Mouse (Mus musculus): ENCODE measurements at regions not wholly inside any gene's neighbourhood (a gene's known extent, or its start where the extent isn't known, plus 50 kb on each side); places are given as distances from the start of the nearest gene placed in this dataset.

DNA sequence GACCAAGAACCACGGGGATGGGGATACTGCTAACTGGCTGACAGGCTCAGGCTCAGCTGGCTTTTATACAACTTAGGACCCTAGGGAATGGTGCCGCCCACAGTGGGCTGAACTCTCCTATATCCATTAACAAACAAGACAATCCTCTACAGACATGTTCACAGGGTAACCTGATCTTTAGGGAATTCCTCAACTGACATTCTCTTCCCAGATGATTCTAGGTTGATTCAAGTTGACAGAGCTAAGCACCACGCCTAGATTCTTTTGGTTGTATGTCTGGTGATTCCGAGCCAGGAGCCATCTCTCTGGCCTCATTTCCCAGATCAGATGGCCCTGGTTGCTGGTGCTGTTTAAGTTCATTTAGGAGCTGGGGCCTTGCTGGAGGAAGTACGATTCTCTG is 253.9 kb upstream of the Sulf2 start:
- no peak for DNase-seq (ENCODE audit: low read depth in 1 of 2, low spot score in 2 of 2)

GRCm38 (mm10) chr2:166408806-166409205 is 253.3 kb upstream of the Sulf2 start:
- DNase-seq (ENCODE audit: low read depth in 1 of 2, low spot score in 2 of 2), result no peak

DNA sequence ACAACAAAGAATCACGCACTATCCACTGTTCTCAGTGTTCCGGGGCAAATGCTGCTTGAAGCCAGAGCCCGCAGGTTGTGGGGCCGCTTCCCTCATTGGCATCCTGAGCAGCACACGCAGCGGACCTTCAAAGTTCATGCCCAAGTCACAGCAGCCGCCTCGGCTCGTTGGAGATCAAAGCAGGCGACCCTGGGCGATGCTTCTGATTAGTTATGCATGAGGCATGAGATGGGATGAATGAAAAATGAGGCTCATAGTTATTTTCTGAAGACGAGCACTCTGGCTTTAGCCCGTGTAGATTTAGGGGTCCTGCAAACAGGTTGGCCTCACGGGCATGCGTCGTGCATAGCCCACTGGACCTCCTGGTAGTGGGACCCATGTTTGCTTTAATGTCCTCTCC is 252.5 kb upstream of the Sulf2 start:
- DNase-seq (ENCODE audit: low read depth in 1 of 2, low spot score in 2 of 2), result no peak

DNA sequence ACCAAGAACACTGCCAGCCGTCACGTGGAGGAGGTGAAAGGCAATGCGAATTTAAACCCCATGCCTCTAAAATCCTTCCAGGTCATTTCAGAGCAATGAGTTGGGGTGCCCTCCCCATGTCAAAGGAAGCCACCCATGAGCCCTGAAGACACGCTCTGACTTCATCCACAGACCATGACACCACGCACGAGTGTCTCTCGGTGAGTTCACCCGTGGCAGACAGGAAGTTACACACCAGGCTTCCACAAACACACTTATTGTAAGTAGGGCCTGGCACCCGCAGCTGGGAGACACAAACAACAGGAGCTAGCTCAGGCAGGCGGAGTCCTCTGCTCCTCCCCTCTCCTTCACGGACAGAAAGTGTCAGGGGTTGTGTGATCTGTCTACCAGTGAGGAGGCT is 251.4 kb upstream of the Sulf2 start:
- DNase-seq (ENCODE audit: low read depth in 1 of 2, low spot score in 2 of 2), result no peak

- DNase-seq (ENCODE audit: low read depth in 1 of 2, low spot score in 2 of 2), result no peak
Measured at GRCm38 (mm10) chr2:166403319-166403718, 247.9 kb upstream of the Sulf2 start.

DNA sequence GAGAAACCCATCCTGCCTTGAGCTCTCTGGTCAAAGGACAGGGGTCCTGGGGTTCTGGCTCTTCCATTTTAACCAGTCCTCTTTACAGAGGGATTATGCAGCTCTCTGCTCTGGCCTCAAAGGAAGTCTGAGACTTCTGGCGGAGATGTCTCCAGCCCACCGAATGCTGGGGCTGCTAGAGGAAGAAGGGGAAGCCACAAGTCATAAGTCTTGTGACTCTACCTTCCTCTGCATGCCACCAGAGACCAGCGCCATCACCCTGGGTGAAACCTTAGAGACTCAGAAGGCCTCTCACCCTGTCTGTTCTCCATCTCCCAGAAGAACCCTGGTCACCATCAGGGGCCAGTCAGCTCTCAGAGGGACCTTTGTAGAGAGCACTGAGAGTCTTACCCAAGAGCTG is 246.4 kb upstream of the Sulf2 start:
- DNase-seq (ENCODE audit: low read depth in 1 of 2, low spot score in 2 of 2), result no peak

DNA sequence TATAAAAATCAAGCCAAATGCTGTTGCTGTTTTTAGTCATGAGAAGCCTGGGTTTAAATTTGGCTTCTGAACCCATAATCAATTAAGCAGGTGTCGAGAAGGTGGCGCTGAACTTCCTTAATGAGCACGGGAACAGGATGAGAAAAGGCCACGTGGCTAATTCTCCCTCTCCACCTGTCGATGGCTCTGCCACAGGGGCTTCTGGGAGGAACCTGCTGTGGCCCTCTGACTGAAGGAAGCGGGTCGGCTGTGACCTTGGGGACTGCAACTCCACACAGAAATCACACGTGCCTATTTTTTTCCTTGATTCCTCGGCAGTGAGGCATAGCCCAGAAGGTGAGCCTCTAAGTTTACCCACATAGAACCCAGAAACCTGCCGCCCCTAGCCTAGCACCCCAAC is 244.8 kb upstream of the Sulf2 start:
- DNase-seq (ENCODE audit: low read depth in 1 of 2, low spot score in 2 of 2), result no peak

DNA sequence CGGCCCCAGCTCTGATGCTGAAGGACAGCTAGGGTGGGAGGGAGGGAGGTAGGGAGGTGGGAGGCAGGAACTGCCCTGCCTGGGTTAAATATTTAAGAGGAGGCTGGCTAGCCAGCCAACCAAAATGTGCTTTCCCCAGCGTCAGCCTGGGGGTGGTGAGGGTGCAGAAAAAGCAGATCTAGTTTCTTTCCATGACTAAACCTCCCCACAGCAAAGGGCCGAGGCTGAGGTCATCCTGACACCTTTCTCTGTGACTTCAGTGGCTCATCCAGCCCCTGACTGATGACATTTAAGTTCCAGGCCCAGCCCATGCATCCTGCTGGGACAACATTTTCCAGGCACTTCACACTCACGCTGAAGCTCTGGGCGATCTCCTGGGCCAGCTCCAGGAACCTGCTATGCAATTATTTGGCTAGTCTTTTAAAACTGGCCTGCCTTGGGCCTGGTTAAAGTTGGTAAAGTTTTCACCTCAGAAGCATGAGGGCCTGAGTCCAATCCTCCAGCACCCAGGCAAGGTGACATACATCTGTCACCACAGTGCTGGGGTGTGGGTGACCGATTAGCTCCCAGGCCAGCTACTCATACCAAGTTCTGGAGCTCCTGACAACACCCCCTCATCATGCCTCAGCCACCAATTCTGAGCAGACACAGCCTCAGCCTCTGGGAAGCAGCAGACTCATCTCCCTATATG is 243.8 kb upstream of the Sulf2 start:
- no peak for DNase-seq (ENCODE audit: low read depth in 1 of 2, low spot score in 2 of 2)

- no peak for DNase-seq (ENCODE audit: low read depth in 1 of 2, low spot score in 2 of 2)
Measured at GRCm38 (mm10) chr2:166398774-166399139, 243.3 kb upstream of the Sulf2 start.

DNA sequence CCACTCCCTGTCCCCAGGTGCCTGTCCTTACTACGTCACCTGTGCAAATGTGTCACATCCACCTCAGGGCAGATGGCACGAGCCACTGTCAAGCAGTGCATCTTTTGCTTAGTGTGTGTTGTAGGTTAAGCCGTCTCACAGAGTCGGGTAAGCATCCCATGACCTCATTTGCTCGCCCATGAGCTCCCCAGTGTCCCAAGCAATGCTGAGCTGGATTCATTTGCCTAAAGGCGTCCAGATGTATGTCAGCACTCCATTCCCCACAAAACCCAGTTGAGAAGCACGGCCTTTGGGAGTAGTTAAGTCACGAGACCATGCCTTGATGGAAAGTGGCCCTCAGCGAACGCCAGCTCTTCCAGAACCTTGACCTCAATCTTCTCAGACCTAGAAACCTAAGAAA is 242.7 kb upstream of the Sulf2 start:
- no peak for DNase-seq (ENCODE audit: low read depth in 1 of 2, low spot score in 2 of 2)

DNA sequence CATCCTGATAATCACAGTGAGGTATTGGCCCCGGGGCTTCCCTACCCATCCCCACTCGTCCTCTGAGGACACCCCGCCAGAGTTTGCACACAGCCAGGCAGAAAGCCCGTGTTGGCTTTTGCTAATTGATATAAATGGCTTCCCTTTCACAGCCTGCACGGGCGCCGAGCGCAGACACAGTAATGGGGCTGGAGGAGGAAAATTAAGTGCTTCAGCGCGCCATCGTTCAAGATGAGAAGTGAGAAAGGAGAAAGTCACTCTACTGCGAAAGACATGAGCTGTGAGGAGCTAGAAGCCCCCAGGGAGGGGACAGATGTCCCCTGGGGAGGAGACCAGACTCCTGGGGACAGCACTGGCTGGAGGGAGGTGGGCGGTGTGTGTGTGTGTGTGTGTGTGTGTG is 239.2 kb upstream of the Sulf2 start:
- DNase-seq (ENCODE audit: low read depth in 1 of 2, low spot score in 2 of 2), result no peak

DNA sequence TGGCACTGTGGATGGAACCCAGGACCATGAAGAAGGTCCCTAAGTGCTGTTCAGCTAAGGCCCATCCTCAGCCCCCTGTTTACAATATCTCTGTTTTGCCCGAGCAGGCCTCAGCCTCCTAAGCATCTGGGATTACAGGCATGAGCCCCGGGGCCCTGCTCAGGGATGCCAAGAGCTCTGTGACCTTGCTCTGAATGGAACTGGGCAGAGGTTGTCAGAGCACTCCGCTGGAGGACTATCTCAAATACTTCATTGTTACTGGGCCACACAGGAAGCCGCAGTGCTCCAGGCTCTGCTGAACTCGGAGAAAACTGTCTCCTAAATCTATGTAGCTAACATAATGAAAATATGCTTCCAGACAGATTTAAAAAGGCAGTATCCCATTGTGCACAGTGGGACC is 235.7 kb upstream of the Sulf2 start:
- DNase-seq (ENCODE audit: low read depth in 1 of 2, low spot score in 2 of 2), result no peak

- no peak for DNase-seq (ENCODE audit: low read depth in 1 of 2, low spot score in 2 of 2)
Measured at GRCm38 (mm10) chr2:166388050-166388449, 232.6 kb upstream of the Sulf2 start.

DNA sequence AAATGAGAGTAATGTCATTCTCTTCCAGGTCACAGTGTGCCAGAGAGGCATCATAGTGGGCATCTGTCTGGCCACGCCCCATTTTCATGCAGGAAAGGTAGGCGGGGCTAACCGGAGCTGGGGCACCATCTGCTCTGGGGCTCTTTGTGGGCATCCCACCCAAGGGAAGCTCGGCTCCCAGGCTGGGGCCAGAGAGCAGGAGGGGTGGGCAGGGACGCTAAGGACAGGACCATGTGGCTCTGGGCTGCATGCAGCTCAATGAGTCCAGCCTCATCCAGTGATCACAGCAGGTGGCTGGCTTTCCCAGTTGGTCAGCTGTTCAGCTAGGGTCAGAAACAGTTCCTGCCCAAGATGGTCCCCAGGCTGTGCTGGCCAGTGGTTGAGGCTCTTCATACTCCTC is 231.4 kb upstream of the Sulf2 start:
- DNase-seq (ENCODE audit: low read depth in 1 of 2, low spot score in 2 of 2), result no peak

GRCm38 (mm10) chr2:166384583-166384982 is 229.1 kb upstream of the Sulf2 start:
- no peak for DNase-seq (ENCODE audit: low read depth in 1 of 2, low spot score in 2 of 2)

DNA sequence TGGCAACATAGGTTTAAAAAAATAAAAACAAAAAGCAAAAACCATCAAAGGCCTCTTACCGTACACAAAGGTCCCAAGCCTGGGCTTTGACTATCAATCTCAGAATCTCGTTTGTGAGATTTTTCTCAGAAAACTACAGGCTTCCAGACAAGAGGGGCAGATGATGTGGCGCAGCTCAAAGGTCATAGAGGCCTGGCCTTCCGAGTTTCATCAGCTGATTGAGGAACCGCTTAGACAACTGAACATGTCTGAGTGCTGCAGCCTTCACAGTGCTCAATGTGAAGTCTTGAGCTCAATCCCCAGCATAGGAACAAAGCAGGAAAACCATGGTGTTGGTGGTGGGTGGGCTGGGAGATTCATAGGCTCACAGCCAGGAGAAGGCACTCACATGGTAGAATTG is 227.9 kb upstream of the Sulf2 start:
- DNase-seq (ENCODE audit: low read depth in 1 of 2, low spot score in 2 of 2), result no peak

- no peak for DNase-seq (ENCODE audit: low read depth in 1 of 2, low spot score in 2 of 2)
Measured at GRCm38 (mm10) chr2:166382180-166382579, 226.7 kb upstream of the Sulf2 start.

GRCm38 (mm10) chr2:166380854-166381253 is 225.4 kb upstream of the Sulf2 start:
- DNase-seq (ENCODE audit: low read depth in 1 of 2, low spot score in 2 of 2), result no peak

DNA sequence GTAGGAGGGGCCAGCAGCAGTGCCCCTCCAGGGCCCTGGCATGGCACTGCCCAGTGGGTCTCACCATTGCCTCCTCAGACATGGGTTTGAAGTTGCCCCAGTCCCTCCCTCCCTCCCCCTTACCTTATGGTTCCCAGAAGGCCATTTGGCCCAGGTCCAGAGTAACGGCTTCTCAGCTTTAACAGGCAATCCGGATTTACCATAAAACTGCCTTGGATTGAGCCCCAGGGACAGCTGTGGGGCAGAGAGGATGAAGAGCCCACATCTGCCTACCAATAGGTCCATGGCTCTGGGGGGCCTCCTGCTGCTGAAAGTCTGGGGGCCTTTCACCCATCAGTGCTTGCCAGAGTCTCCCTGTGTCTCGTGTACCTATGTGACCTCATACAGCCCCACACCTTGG is 222.9 kb upstream of the Sulf2 start:
- DNase-seq (ENCODE audit: low read depth in 1 of 2, low spot score in 2 of 2), result no peak

DNA sequence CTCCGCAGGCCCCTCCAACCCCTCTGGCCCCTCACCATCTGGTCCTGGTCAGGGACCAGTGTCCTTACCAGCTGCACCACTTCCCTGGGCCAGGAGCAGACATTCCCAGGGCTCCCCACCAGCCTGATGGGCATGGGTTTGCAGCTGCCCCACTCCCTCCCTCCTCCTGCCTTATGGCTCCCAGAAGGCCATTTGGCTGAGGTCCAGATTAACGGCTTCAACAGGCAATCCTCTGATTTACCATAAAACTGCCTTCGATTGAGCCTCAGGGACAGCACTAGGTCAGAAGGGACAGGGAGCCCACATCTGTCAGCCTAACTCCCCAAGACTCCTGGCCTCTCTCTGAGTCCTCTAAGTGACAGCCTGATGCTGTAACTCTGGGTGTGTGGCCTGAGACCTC is 221.9 kb upstream of the Sulf2 start:
- no peak for DNase-seq (ENCODE audit: low read depth in 1 of 2, low spot score in 2 of 2)

DNA sequence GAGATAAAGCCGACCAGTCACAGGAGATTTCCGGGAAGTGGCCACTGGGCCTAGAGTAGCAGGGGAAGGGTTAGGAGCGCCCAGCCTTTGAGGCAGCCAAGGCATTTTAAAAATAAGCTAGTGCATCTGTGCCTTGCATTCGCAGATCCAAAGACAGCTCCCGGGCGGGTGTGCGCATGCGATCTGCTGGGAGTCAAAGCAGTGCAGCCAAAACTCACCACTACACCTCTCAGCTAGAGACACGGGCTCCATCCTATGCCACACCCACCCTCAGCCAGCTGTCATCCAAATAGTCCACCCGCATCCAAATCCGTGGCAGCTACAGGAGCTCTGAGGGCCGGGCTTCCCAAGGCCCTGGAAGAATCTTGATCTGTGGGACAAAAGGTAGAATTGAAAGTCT is 220.2 kb upstream of the Sulf2 start:
- no peak for DNase-seq (ENCODE audit: low read depth in 1 of 2, low spot score in 2 of 2)

GRCm38 (mm10) chr2:166370776-166371175 is 215.3 kb upstream of the Sulf2 start:
- DNase-seq (ENCODE audit: low read depth in 1 of 2, low spot score in 2 of 2), result no peak

DNA sequence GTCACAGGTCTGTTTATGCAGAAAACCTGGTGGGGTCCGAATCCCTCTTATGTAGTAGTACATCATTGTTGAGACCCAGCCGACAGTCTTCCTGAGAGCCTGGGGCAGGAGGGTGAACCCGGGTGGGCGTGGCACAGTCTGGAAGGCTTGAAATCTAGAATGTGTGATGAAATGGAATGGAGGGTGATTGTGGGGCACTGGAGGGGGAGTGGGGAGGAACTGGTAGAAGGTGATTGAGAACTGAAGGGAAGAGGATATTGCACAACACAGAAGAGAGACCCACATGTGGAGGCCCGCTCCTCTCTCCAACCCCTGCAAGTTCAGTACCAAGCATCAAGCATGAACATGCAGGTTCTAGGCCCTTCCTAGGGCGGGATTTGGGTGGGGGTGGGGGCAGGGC is 206.2 kb upstream of the Sulf2 start:
- DNase-seq (ENCODE audit: low read depth in 1 of 2, low spot score in 2 of 2), result no peak

DNA sequence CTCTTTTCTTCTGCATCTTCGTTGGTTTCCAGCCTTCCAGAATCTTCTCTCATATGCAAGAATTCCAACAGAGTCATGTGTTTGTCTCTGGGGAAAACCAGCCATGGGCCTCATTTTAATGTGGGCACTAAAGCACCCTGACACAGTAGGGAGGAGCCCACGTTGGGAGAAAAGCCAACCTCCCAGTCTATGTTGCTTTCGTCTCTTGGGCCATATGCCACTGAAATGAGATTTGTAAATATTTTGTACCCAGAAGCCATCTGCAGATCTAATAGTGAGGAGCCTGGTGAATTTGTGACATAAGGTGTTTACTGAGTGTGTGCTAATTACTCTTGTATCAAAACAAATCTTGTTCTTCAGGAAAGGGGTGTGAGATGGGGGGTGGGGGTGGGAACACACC is 205.3 kb upstream of the Sulf2 start:
- DNase-seq (ENCODE audit: low read depth in 1 of 2, low spot score in 2 of 2), result no peak
